Mouse (Mus musculus): Measurements from ENCODE around the gene Clns1a.

The Clns1a gene

DNA sequence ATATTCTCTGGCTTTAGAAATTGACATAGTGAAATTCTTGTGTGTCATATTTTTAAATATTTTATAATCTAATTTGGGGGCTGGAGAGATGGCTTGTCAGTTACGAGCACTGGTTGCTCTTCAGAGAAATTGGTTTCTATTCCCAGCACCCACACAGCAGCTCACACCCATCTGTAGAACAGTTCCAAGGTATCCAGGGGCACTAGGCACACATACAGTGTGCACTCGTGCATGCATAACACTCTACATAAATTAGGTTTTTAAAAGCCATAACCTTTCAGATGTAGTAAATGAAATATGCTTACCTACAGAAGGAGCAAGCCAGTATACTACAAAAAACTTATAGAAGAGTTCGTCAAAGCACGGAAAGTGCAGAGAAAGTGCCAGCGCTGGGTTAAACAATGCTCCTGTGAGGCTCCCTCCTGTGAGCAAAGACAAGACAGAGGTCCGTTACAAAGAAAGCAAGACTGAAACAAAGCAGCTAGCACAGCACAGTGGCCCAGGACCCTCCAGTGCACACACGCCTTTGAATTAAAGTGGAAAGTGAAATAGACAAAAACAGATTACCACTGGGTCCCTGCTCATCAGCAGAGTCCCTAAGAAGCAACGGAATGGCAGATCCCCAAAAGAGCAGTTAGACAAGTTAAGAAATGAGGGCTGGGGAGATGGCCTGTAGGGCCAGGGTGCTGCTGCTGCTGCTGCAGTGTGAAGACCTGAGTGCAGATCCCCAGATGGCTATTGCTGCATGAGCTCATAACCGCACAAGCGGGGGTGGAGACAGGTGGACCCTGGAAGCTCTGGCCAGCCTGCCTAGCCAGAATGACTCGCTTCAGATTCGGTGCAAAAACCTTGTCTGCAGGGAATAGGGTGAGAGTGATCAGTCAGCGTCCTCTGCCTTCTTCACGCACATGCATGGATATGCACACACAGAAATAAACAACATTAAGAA, 32.5 kb downstream of the Clns1a start:
- DNase-seq (ENCODE audit: low spot score) = peak; percentile 29

GRCm38 (mm10) chr7:97730427-97730826, 34.0 kb downstream of the Clns1a start:
- no peak for DNase-seq (ENCODE audit: low spot score)

GRCm38 (mm10) chr7:97733606-97734005, 37.2 kb downstream of the Clns1a start:
- no peak for DNase-seq (ENCODE audit: low spot score)

DNA sequence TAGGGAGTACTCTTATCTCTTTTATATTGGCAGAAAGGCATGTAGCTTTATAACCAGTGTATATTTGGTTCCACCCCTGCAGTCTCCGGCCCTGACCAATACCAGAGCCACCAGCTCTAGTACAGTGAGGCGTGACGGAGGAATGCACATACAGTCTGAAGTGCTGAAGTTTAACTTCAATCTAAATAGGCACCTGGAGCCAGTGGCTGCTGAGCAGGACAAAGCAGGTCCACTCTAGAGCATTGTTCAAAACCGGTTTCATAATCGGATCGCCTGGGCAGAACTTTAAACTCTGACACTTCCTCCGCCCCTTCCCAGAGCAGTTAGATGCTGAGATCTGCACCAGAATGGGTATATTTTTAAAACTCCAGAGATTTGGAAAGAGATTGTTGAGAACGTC, 38.6 kb downstream of the Clns1a start:
- DNase-seq (ENCODE audit: low spot score) = no peak

- DNase-seq (ENCODE audit: low spot score) = no peak
Measured at GRCm38 (mm10) chr7:97735886-97736420, 39.5 kb downstream of the Clns1a start.

DNA sequence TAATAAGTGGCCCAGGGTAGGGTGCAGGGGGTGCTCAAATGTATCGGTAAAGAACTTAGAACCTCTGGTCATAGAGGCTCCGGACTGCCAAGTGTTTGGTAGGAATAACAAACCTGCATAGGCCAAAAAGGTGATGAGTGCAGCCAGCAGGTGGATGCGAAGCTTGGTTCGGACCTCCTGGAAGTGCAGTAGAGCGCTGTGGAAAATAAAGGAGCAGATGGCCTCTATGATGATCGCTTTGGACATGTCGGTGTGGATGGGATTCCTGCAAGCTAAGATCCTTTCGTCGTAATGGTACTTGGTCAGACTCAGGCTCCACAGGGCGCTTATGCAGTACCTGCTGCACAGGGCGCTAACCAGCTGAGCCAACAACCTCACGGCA, 40.8 kb downstream of the Clns1a start:
- peak; percentile 22 for DNase-seq (ENCODE audit: low spot score)

DNA sequence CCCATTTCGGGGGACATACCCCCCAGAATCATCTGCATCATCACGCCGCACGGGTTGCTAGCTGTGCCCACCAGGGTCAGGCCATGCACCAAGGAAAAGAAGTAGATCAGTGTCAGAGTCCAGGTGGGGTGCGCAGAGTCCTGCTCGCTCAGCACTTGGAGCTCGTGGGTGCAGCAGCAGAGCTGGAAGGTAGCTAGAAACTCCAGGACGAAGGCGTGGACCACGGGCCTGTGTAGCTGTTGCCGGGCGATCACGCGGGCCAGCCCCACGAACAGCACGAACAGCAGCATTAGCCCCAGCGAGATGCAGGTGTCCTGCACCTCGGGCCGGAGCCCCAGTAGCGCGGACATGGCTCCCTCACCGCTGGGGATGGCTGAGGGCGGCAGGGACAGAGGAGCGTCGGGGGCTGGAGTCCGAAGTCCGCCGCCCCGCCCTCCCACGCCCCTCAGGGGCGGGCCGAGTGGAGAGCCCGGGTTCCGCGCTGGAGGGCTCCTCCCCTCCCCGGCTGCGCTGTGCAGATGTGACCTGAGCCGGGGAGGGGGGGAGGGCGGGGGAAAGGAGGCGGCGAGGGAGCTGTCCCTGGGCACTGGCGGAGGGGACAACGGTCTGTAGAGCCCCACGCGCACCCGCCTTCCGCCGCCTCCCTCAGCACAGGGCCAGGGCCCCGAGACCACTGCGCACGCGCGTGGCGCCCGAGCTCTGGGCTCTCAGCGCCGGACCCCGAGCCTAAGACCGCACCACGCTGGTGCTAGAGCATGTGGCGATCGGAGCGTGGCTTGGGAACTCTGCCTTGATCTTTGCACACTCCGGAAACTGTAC, 41.4 kb downstream of the Clns1a start, which contains the start of gene Aqp11:
Gene Aqp11 (minus strand): TSS at position 652 of the 819 bp plus-strand sequence.
- peak; percentile 91 for DNase-seq (ENCODE audit: low spot score)

GRCm38 (mm10) chr7:97740948-97741347, 44.5 kb downstream of the Clns1a start:
- no peak for DNase-seq (ENCODE audit: low spot score)

- DNase-seq (ENCODE audit: low spot score) = peak; percentile 24
Measured at GRCm38 (mm10) chr7:97741756-97742291, 45.4 kb downstream of the Clns1a start.

- DNase-seq (ENCODE audit: low spot score) = peak; percentile 90
Measured at GRCm38 (mm10) chr7:97745299-97745698, 48.9 kb downstream of the Clns1a start.

DNA sequence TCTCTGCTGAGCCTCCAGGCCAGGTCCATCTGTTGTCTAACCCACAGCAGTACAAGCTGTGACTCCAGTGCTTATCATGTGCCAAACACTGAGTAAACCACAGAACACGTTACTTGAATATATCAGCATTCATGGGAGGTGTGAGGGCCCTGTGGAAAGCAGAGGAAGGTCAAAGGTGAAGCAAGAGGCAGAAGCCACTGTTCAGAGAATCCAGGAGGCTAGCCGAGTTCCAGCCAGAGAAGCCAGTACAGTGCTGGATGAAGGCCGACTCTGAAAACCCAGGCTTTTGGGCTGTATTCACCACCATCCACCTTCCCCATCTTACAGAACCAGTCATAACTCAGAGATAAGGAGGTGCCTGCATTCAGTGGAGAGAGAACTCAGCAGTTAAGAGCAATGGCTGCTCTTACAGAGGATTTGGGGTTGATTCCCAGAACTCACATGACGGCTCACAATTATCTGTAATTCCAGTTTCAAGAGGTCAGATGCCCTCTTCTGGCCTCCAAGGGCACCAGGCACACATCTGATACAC, 50.8 kb downstream of the Clns1a start:
- DNase-seq (ENCODE audit: low spot score) = no peak

- peak; percentile 86 for DNase-seq (ENCODE audit: low spot score)
Measured at GRCm38 (mm10) chr7:97747787-97748497, 51.5 kb downstream of the Clns1a start.

GRCm38 (mm10) chr7:97748527-97749206, 52.2 kb downstream of the Clns1a start:
- DNase-seq (ENCODE audit: low spot score) = no peak

GRCm38 (mm10) chr7:97749207-97750190, 53.1 kb downstream of the Clns1a start:
- no peak for DNase-seq (ENCODE audit: low spot score)

GRCm38 (mm10) chr7:97756967-97757881, 60.8 kb downstream of the Clns1a start:
- peak; percentile 38 for DNase-seq (ENCODE audit: low spot score)

GRCm38 (mm10) chr7:97764591-97764990, 68.2 kb downstream of the Clns1a start:
- DNase-seq (ENCODE audit: low spot score) = no peak

GRCm38 (mm10) chr7:97765181-97765962, 68.9 kb downstream of the Clns1a start:
- DNase-seq (ENCODE audit: low spot score) = no peak

DNA sequence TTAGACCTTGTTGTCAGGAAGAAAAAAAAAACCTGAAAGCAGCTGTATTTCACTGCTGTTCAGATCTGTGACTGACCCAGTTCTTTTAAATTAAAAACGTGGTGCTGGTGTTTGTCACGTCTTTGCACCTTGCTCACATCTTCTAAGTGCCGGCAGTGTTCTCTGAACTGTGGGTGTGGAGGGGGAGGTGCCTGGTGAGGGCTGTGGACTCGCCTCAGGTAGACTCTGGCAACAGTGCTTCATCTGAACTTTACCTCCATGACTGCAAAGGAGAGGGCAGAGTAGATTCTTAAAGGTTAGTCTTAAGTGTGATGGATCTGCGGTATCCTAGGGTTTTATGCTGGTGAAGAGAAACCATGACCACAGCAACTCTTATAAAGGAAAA, 69.5 kb downstream of the Clns1a start:
- DNase-seq (ENCODE audit: low spot score) = no peak

Measured in retina, embryonic 14.5 days (tissue).